Comparison of ENCODE assay signal across 17 mouse cellular contexts in the genomic region with DNA sequence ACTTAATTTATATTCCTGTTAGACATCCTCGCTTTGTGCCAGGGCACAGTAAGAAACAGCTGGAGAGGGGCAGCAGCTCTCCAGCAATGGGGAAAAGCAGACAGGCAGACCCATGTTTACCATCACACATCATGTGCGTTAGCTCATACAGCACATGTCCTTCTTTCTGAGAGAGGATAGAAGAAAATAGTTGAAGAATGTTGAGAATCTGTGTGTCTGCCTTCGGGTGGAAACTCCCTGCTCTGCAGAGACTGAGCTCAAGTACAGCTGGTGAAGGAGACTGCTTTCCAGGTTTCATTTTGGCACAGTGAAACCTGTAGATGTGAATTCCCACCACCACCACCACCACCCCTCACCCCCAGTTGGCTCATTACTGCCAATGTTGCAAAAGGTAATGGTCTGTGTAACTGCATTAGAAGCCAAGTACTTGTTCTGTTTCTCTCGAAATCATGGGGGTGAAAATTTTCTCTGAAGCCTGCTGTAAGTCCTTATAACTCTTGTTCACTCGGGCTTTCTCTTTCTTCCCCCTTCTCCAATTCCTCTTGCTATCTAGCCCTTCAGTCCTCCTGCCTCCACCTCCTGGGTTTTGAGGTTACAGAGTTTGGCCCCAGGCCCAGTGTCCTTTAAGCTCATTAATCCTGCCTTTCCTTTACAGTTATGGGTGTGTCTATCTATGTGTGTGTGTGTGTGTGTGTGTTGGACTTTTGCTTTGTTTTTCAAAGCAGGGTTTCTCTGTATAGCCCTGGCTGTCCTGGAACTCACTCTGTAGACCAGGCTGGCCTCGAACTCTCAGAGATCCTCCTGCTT.
A peak's percentile ranks its signal among the peaks of the same experiment; 100 is the strongest.
DNase-seq lines count a peak whose midpoint lies in the region; ATAC-seq and TF ChIP-seq lines count a peak whose summit lies in the region.
"Had no signal": no experiment of that assay in that cellular context is flagged by ENCODE, and none has a peak within 500 bp of the region (broad histone marks: within the 10 kb centered on the region; RNA-seq: fewer than 3 reads in every experiment).

No protein-coding gene starts in this region.

- H3K9ac ChIP-seq in hindbrain, embryonic 14.5 days: no peak overlapping the region
- H3K9ac ChIP-seq in hindbrain, embryonic 16.5 days (ENCODE audit: low read depth, low read length): no peak overlapping the region
- peak overlapping the region; percentile 50 for H3K9ac ChIP-seq in MEL (ENCODE audit: control insufficient read depth, low read depth, low read length, poor library complexity, severe bottlenecking)
- H3K9ac ChIP-seq: liver, embryonic 13.5 days; midbrain, embryonic 15.5 days; neural tube, embryonic 12.5 days; stomach, embryonic 15.5 days had no signal

- H3K27me3 ChIP-seq in hindbrain, embryonic 14.5 days (ENCODE audit: control insufficient read depth, insufficient read depth, low read length): no peaks in the 10 kb centered on the region
- H3K27me3 ChIP-seq in hindbrain, embryonic 16.5 days (replicated peaks; ENCODE audit: control insufficient read depth, insufficient read depth, low read length): no peaks in the 10 kb centered on the region
- H3K27me3 ChIP-seq in MEL (ENCODE audit: control insufficient read depth in 1 of 2, insufficient read depth in 2 of 2, low read length in 2 of 2): no peaks in the 10 kb centered on the region
- H3K27me3 ChIP-seq in kidney, adult 2 months (replicated peaks; ENCODE audit: control insufficient read depth, insufficient read depth, low read length): no peaks in the 10 kb centered on the region
- H3K27me3 ChIP-seq: liver, embryonic 13.5 days; midbrain, embryonic 15.5 days; neural tube, embryonic 12.5 days; stomach, embryonic 15.5 days had no signal

- H3K4me3 ChIP-seq in hindbrain, embryonic 14.5 days (replicated peaks; ENCODE audit: low read length): no peak overlapping the region
- no peak overlapping the region for H3K4me3 ChIP-seq in hindbrain, embryonic 16.5 days (ENCODE audit: low read length)
- peak overlapping the region; percentile 37 to 51 for H3K4me3 ChIP-seq in MEL (ENCODE audit: control insufficient read depth in 1 of 2, insufficient read depth in 1 of 2, low read depth in 2 of 2, low read length in 2 of 2)
- H3K4me3 ChIP-seq in kidney, adult 2 months (ENCODE audit: insufficient read depth, low read depth, low read length): no peak overlapping the region
- H3K4me3 ChIP-seq: heart, embryonic 10.5 days; liver, embryonic 13.5 days; midbrain, embryonic 15.5 days; neural tube, embryonic 12.5 days; stomach, embryonic 15.5 days had no signal

- intact Hi-C loops in gastrocnemius, postnatal 36 days (cut with DNase I): no loop called here

- no peak for TF ChIP-seq POLR2A in MEL (IDR thresholded peaks at IDR 0.05; ENCODE audit: control insufficient read depth in 1 of 2, insufficient read depth in 1 of 2, low read depth in 1 of 2, low read length in 2 of 2, poor library complexity in 1 of 2)
- TF ChIP-seq POLR2A in kidney, adult 2 months (IDR thresholded peaks at IDR 0.05; ENCODE audit: low read depth, low read length): no peak

- H3K9me3 ChIP-seq in hindbrain, embryonic 14.5 days (ENCODE audit: control insufficient read depth, low read length): no peaks in the 10 kb centered on the region
- no peaks in the 10 kb centered on the region for H3K9me3 ChIP-seq in hindbrain, embryonic 16.5 days (ENCODE audit: control insufficient read depth, low read length)
- H3K9me3 ChIP-seq in MEL (replicated peaks; ENCODE audit: insufficient read depth, low read length): no peaks in the 10 kb centered on the region
- H3K9me3 ChIP-seq: heart, embryonic 10.5 days; liver, embryonic 13.5 days; midbrain, embryonic 15.5 days; neural tube, embryonic 12.5 days; stomach, embryonic 15.5 days had no signal

- no peaks in the 10 kb centered on the region for H3K4me1 ChIP-seq in hindbrain, embryonic 14.5 days (replicated peaks; ENCODE audit: control insufficient read depth, insufficient read depth, low read length)
- H3K4me1 ChIP-seq in hindbrain, embryonic 16.5 days (ENCODE audit: control insufficient read depth, insufficient read depth, low read depth, low read length): no peaks in the 10 kb centered on the region
- H3K4me1 ChIP-seq in MEL (ENCODE audit: control insufficient read depth in 1 of 2, insufficient read depth in 2 of 2, low read length in 2 of 2): peaks cover 5 to 6% of the 10 kb centered on the region in 2 experiments
- peaks cover 9% of the 10 kb centered on the region for H3K4me1 ChIP-seq in kidney, adult 2 months (ENCODE audit: control insufficient read depth, insufficient read depth, low read length)
- H3K4me1 ChIP-seq: heart, embryonic 10.5 days; liver, embryonic 13.5 days; midbrain, embryonic 15.5 days; neural tube, embryonic 12.5 days; stomach, embryonic 15.5 days had no signal

- peaks cover 68% of the 10 kb centered on the region for H3K36me3 ChIP-seq in hindbrain, embryonic 14.5 days (replicated peaks; ENCODE audit: control insufficient read depth, insufficient read depth)
- H3K36me3 ChIP-seq in hindbrain, embryonic 16.5 days (ENCODE audit: control insufficient read depth, insufficient read depth, low read length): peaks cover 40% of the 10 kb centered on the region
- H3K36me3 ChIP-seq in MEL (ENCODE audit: control insufficient read depth in 1 of 2, insufficient read depth in 2 of 2, low read length in 2 of 2): peaks cover 6 to 8% of the 10 kb centered on the region in 2 experiments
- no peaks in the 10 kb centered on the region; the same call in 1 of the 2 replicates for H3K36me3 ChIP-seq in kidney, adult 2 months (ENCODE audit: control insufficient read depth, insufficient read depth, low read length)

- no peak overlapping the region for H3K4me2 ChIP-seq in hindbrain, embryonic 14.5 days (replicated peaks)
- H3K4me2 ChIP-seq in hindbrain, embryonic 16.5 days (ENCODE audit: low read length): no peak overlapping the region
- H3K4me2 ChIP-seq: liver, embryonic 13.5 days; midbrain, embryonic 15.5 days; neural tube, embryonic 12.5 days; stomach, embryonic 15.5 days had no signal

- peak; percentile 25 for DNase-seq in hindbrain, embryonic 14.5 days (ENCODE audit: low spot score)
- DNase-seq in MEL (ENCODE audit: low read depth, low spot score): peak; percentile 96
- DNase-seq in kidney, adult 2 months: peak; percentile 37
- peak; percentile 21 for DNase-seq in large intestine, adult 2 months (ENCODE audit: low read depth, low spot score)
- DNase-seq in embryo, embryonic 10.5 days (ENCODE audit: low spot score): no peak
- DNase-seq in thymus, postnatal 4 days: no peak
- DNase-seq in gastrocnemius, postnatal 36 days: no peak
- DNase-seq: cerebellum, postnatal 25 days; liver, embryonic 13.5 days; lung, postnatal 36 days; thymus, postnatal 36 days had no signal

- no peak for TF ChIP-seq CTCF in MEL (IDR thresholded peaks at IDR 0.05 in 2 of 3, conservative IDR thresholded peaks at IDR 0.05 in 1 of 3; ENCODE audit: control insufficient read depth in 1 of 3, insufficient read depth in 1 of 3, low read depth in 2 of 3, low read length in 3 of 3, poor library complexity in 1 of 3, severe bottlenecking in 1 of 3)
- no peak for TF ChIP-seq CTCF in kidney, adult 2 months (conservative IDR thresholded peaks at IDR 0.05; ENCODE audit: insufficient read depth, insufficient read length, low read depth, low read length)

- H3K79me2 ChIP-seq in MEL (ENCODE audit: control insufficient read depth, insufficient read depth, low read length, poor library complexity): no peaks in the 10 kb centered on the region; the same call in 1 of the 2 replicates

- no peak overlapping the region for H3K27ac ChIP-seq in hindbrain, embryonic 14.5 days
- H3K27ac ChIP-seq in hindbrain, embryonic 16.5 days (ENCODE audit: low read depth, low read length): no peak overlapping the region
- peak overlapping the region; percentile 82 for H3K27ac ChIP-seq in MEL (ENCODE audit: control insufficient read depth, low read depth, low read length)
- H3K27ac ChIP-seq in kidney, adult 2 months (ENCODE audit: insufficient read depth, low read depth, low read length): peak overlapping the region; percentile 31; the same call in 1 of the 2 replicates
- H3K27ac ChIP-seq: heart, embryonic 10.5 days; liver, embryonic 13.5 days; midbrain, embryonic 15.5 days; neural tube, embryonic 12.5 days; stomach, embryonic 15.5 days had no signal

- 91% methylated on average over 6 of the region's 6 CpGs for WGBS in hindbrain, embryonic 14.5 days
- 88% methylated on average over 6 of the region's 6 CpGs for WGBS in hindbrain, embryonic 16.5 days
- 49% methylated on average over 6 of the region's 6 CpGs for WGBS in kidney, adult 2 months
- WGBS in large intestine, adult 2 months: 62% methylated on average over 6 of the region's 6 CpGs

- no peak for ATAC-seq in hindbrain, embryonic 14.5 days (ENCODE audit: low FRiP score)
- no peak for ATAC-seq in hindbrain, embryonic 16.5 days
- ATAC-seq: forebrain, embryonic 16.5 days; midbrain, embryonic 15.5 days had no signal

- TF ChIP-seq EP300 in MEL (IDR thresholded peaks at IDR 0.05; ENCODE audit: low read depth in 1 of 2, low read length in 2 of 2): peak; percentile 86 to 87

- TF ChIP-seq RAD21 in MEL (IDR thresholded peaks at IDR 0.05; ENCODE audit: low read depth, low read length): no peak

TF ChIP-seq in MEL, 35 proteins besides CTCF, POLR2A, EP300 and RAD21 (continues in another document):
- peak; percentile 82 for TF ChIP-seq SIN3A (IDR thresholded peaks at IDR 0.05; ENCODE audit: low read length)
- TF ChIP-seq TAL1 (IDR thresholded peaks at IDR 0.05; ENCODE audit: low read length): peak; percentile 48
- no peak for TF ChIP-seq MEF2A (IDR thresholded peaks at IDR 0.05; ENCODE audit: extremely low read depth, insufficient replicate concordance, low read depth, low read length, poor library complexity, severe bottlenecking)
- TF ChIP-seq USF2 (IDR thresholded peaks at IDR 0.05; ENCODE audit: borderline replicate concordance in 1 of 2, insufficient read depth in 1 of 2, low read depth in 1 of 2, low read length in 2 of 2): no peak
- TF ChIP-seq ZKSCAN1 (IDR thresholded peaks at IDR 0.05; ENCODE audit: low read depth, low read length): no peak
- TF ChIP-seq MXI1 (IDR thresholded peaks at IDR 0.05; ENCODE audit: low read depth, low read length): peak; percentile 43; the same call in 1 of the 2 replicates
- peak; percentile 55 for TF ChIP-seq MAX (IDR thresholded peaks at IDR 0.05; ENCODE audit: low read length)
- TF ChIP-seq TBP (IDR thresholded peaks at IDR 0.05; ENCODE audit: low read depth, low read length): 0 out of 2 replicates have a peak, but pooled peaks have one; percentile 41
- no peak for TF ChIP-seq E2F4 (IDR thresholded peaks at IDR 0.05; ENCODE audit: borderline replicate concordance, low read depth, low read length)
- peak; percentile 73 for TF ChIP-seq ETS1 (IDR thresholded peaks at IDR 0.05; ENCODE audit: low read depth, low read length)
- no peak for TF ChIP-seq CHD1 (IDR thresholded peaks at IDR 0.05; ENCODE audit: low read depth, low read length)
- TF ChIP-seq ZNF384 (IDR thresholded peaks at IDR 0.05; ENCODE audit: low read depth, low read length): peak; percentile 35; the same call in 1 of the 2 replicates
- TF ChIP-seq KAT2A (conservative IDR thresholded peaks at IDR 0.05; ENCODE audit: low read depth, low read length): no peak
- TF ChIP-seq ELF1 (IDR thresholded peaks at IDR 0.05; ENCODE audit: low read depth, low read length): no peak
- TF ChIP-seq JUND (IDR thresholded peaks at IDR 0.05; ENCODE audit: low read depth, low read length): no peak

Comparison
In these comparisons a context has a peak if more than half of its experiments do, and no peak if none do; other contexts are left out.
1. DNase-seq: peak in hindbrain, embryonic 14.5 days (single experiment), MEL (single experiment), kidney, adult 2 months (single experiment) and large intestine, adult 2 months (single experiment); none in embryo, embryonic 10.5 days (single experiment), thymus, postnatal 4 days (single experiment) and gastrocnemius, postnatal 36 days (0 of 2).
2. H3K27ac ChIP-seq: peak in MEL (single experiment) and kidney, adult 2 months (single experiment); none in hindbrain, embryonic 14.5 days (single experiment) and hindbrain, embryonic 16.5 days (single experiment).
3. H3K4me3 ChIP-seq: peak in MEL (2 of 2); none in hindbrain, embryonic 14.5 days (single experiment), hindbrain, embryonic 16.5 days (single experiment) and kidney, adult 2 months (single experiment).